Mouse (Mus musculus) adrenal gland, postnatal 36 days (tissue): Measurements from ENCODE around the gene Irs2. TPM values are rescaled to one million over a fixed set of nuclear protein-coding genes. Genes with fewer than 3 reads are reported as not detected.

Experiments used
- DNase-seq, 2 experiments: peaks; one replicate each; pipeline ENCODE4 v3.0.0; 2021; ENCODE audit warnings: mixed read lengths in 1 of 2
- total RNA-seq, 2 experiments: library from RNA; stranded (reverse); gene quantifications; 2 replicates each; pipeline ENCODE4 v1.2.3; 2021

The Irs2 gene
- total RNA-seq, 2 experiments from 2014 or later = 47.4 to 60.1 TPM

DNA sequence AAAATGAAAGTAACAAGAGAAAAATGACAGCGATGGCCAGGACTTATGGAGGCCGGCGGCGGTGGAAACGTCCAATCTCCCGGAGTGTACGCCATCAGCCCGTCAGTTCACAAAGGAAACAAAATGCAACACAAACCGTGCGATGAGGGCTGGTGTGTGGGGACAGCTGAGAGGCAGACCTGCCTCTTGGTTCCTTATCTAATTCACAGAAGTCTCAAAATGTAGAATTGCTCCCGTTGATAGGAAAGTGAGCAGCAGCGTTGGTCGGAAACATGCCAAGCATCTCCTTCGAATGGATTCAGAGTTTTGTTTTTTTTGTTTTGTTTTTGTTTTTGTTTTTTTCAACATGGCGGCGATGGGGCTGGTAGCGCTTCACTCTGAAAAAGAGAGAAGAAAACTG, 21.6 kb downstream of the Irs2 start:
- no peak for DNase-seq

DNA sequence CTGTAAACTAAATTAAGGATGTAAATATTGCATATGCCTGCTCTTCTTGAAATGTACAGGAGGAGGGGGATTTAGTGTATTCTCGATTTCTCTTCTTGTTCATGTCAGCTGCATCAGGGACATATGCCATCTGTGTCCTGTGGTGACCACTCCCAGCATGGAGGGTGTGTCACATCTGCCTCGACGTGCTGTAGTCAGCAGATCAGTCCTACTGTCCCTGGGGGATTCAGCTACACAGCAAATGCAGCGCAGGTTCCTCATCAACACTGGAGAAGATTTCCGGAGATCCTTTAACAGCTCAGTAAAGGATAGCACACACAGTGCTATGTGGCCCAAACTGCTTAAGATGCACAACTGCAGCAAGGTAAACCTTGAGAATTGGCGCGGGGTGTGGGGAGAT, 23.2 kb downstream of the Irs2 start:
- no peak for DNase-seq

DNA sequence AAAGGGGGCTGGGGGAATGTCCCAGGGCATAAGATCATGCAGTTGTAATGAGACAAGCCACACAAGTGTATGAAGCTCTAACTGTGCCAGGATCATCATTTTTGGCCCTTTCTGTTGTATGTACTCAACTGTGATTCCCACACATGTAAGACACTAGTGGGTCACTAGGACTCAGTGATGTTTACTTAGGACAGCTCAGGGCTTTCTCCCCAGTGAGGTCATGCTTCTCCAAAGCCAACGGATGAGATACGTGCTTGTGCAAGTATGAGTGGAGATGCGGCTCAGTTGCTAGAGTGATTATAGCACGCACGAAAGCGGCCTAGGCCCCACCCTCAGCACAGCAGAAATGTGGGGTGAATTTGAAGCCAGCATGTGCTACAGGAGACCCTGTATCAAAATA, 27.4 kb downstream of the Irs2 start:
- DNase-seq = no peak

DNA sequence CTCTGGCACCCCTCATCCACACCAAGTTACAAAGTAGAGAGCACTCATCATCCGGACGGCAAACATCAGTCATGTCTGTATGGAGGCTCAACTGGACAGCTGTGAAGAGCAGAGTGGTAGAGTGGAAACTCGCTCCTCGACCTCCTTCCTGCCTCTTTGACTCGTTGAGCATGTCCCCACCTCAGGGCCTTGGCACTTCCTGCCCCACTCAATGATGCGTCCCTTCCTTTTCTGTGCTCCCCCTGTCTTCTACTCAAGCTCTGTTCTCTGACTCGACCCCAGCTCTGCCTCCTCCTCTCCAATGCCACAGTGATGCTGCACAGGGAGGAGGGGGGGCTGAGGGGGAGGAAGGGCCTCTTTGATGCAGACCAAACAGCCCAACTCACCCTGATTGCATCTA, 28.3 kb downstream of the Irs2 start:
- DNase-seq = no peak

DNA sequence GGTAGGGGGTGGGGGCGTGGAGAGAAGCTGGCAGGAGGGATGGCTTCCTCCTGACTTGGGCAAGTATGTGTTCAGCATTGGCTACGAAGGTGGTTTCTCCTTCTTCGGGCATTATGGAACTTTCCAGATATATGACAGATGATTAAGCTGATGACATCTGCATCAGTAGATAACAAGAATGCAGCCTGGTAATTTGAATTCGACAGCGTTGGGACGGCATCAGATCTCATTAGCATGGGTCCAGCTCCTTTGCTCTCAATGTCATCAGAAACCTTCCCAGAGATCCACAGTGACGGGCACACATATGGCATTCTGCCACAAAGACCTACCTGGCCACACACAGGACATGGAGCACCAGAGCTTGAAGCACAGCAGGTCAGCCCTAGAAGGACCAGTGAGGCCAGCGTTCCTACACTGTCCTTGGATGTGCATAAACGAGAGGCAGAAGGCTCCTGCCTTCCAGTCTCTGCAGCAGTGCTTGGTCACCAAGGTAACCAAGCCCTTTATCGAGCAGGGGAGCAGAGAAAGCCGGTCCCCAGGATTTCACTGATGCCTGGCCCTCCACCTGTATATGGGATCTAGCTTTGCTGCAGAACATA, 29.0 kb downstream of the Irs2 start:
- no peak for DNase-seq

DNA sequence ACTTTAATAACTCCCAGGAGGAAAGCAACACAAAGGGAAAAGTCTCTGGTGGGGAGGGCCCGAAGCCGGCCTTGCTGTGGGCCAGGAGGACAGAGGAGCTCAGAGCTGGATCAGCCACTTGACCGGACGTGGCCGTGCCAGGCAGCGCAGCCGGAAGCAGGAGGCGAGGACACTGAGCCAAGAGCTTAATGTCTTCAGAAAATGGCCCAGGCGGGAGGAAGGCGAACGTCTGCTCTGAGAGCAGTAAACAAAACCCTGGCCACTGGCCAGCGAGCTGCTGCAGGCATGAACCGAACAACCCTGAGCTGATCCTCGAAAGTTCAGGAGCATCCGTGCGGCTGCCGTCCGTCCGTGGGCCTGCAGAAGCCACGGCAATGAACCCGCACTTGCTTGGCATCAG, 29.9 kb downstream of the Irs2 start:
- peak; percentile 70 to 72 for DNase-seq

DNA sequence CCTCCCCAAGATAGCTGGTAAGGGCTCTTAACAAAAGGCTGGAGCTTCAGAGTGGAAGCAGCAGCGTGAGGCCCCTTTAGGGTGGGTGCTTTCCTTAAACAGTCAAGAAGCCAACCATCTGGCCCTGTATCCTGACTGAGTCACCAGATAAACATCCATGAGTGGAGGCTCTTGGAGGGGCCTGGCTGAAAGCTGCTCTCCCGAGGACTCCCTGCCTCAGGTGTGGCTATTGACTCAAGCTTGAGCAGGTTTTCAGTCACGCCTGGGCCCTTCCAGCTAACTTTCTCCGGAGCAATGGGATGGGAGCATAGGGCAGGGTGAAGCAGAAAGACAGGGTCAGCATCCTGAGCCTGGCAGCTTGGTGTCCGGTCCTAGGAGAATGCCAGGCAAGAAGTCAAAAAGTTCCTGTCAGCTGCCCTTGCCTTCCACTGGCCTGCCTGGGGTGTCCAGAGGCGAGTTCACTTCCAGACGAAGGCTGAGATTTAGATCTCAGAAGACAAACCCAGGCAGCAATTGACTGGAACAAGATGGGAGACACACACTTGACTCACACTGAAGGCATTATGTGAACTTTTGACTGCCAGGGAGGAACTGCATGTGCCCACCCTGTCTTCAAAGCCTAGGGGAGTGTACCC, 30.4 kb downstream of the Irs2 start:
- no peak for DNase-seq

DNA sequence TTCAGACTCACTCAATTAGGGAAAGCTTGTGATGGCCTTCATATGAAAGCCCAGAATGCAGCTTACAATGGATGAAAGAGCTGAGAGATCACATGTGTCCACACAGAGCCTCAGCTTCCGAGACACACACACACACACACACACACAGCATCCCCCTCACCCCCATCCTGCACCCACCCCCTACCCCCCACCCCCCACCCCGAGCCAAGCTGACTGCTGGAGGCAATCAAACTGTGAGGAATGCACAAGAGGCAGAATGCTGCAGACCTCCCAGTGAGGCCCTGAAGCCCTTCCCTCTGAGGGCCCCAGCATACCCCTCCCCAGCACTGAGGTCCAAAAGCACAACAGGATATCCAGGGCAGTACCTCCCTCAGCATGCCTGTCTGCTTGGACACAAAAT, 33.6 kb downstream of the Irs2 start:
- no peak for DNase-seq

DNA sequence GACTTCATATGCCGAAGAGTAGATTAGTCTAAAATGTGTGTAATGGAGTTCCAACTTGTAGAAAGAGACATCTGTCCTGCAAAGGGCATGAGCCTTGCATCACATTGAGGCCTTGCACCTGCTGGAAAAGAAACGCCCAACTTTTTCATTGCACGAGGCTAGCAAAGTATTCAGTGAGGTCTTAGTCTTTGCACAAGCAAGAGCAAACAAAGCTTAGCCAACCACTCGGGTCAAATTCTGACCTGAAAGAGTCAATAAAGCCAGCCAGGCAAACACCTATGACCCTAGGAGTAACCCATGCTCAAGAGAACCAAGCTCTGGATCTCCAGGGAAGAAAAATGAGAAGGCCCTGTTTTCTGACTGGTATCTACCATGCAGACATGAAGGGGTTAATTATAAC, 34.1 kb downstream of the Irs2 start:
- no peak for DNase-seq

DNA sequence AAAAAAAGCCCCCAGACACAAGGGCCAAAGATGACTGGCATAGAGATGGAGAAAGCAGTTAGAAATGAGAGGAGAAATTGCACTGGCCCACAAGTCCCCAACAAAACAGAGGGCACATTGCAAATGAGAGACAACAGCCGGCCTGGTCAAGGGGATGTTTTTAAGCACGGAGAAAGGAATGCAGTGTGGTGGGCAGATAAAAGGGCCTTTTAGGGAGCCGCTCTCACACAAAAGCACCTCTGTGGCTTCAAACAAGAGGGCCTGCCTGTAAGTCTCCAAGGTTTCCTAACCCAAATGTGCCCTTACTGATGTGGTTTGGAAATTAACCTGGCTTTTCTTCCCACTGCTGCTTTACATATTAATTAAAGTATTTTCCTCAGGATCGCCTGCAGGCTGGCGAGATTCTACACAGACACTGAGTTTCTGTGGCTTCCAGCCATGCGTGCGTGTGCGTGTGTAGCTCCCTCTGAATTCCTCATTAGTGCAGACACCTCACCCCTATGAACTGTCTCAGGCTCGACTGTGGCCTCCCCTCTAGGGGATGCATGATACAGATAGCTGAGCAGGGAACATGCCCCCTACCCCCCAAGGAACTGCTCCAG, 35.3 kb downstream of the Irs2 start:
- no peak for DNase-seq

DNA sequence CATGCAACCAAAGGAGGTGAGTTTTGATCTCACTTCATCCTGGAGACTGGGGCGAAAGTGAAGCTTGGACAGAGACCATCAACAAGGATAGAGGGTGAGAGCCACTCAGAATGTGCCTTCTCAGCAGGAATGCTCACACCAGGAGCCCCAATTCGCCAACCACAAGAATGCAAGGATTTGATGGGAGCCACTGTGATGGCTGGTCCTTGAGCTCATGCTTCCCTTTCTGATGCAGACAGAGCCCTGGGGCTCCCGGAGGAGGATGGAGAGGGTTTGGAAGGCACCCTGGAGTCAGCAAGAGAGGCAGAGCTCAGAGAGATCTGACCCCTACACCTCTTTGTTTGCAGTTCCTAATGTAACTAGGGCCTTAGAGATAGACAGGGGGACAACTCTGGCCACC, 36.3 kb downstream of the Irs2 start:
- DNase-seq = no peak

DNA sequence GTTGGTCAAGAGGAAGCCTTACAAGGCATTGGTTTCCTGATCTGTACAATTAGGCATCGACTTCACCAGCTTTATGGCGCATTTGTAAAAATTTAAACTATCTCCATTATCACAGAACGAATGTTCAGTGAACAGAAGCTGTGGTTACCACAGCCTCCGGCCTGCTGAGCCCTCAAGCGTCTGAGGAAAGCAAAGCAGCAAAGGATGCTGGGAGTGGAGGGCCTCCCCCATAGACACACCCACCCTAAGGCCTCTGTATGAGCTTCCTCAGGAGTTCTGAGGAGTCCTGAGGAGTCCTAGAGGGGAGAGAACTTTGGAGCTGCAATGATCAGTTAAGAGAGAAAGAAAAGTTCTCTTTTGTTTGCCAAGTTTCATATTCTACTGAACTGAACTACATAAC, 36.7 kb downstream of the Irs2 start:
- DNase-seq = no peak

DNA sequence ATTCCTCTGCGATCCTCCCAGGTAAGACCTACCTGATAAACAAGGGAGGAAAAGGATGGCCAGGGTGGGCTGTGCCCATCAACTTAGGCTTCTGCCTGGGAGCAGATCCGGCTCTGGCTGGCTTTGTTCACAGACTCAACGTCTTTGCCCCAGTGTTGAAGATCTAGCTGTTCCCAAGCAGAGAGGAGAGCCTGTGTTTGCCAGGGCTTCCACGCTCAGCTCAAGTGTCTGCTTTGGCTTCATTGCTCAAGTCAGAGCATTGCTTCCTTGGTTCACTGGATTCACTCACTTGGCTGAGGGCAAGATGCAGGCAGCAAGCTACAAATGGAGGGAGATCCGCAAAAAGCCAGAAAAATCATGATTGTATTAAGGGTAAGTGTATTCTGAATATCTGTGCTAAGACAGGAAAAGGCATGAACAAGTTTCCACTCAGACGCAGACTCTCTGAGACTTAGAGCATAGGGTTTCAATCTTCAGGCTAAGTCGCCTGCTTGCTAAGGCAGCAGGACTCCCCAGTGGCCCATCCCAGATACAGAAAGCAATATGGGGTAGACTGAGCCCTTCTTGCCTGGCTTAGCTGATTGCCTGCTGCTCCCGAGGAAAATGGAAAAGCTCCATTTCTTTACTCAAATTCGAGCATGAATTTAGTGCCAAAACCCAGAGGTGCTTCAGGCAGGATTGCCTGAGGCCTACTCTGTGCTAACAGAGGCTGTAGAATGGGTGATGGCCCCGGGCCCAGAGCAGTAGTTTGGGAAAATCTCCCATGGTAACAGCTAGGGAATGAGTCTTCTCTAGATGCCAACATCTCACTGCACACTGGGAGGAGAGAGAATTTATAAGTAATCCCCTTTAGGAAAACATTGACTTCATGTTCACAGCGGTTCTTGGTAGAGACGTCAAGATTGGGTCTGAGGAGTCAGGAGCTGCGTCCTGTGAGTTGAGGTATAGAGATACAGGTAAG, 37.5 kb downstream of the Irs2 start:
- no peak for DNase-seq

DNA sequence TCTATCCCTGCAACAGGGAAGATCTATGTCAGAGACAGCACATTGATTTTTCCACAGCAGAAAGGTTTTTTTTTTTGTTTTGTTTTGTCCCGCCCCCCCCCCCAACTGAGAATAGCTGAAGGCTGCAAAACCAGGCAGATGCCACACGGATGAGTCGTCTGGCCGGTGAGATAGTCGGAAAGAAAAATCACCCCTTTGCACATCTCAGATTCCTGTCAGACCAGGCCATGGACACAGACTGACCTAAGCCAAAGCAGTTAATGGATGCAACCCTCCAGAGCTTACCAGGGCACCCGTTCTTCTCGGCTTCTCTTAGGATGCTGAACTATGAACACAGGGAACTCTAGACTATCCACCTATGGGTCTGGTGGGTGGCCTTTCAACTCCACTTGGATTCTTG, 39.6 kb downstream of the Irs2 start:
- peak in 1 of 2 experiments; percentile 19 for DNase-seq

DNA sequence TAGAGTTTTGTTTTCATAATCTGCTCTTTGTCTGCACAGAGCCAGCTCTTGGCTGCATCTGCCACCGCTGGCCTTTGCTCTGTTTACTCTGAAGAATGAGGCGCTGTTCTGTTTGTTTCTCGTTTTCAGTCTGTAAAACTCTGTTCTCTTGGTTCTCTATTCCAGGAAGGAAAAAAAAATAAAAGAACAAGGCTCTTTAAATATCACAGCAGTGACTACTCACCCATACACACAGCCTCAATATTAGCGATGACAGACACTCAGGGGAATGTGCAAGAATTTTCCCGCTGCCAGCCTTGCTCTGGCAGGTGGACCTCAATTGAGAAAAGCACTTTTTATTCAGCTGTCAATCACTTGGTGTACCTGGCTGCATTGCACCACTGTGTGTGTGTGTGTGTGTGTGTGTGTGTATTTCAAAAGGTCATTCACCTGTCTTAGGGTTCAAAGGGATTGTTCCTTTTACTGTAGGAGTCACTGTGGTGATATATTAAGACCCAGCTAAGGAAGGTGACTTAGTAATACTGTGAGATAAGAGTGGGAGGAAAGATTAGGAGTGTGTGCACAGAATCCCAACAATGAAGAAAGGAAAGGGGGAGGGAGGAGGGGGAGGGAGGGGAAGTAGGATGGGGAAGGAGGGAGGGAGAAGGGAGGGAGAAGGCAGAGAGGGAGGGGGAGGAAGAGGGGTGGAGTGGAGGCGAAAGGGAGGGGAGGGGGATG, 42.7 kb downstream of the Irs2 start:
- DNase-seq = no peak

DNA sequence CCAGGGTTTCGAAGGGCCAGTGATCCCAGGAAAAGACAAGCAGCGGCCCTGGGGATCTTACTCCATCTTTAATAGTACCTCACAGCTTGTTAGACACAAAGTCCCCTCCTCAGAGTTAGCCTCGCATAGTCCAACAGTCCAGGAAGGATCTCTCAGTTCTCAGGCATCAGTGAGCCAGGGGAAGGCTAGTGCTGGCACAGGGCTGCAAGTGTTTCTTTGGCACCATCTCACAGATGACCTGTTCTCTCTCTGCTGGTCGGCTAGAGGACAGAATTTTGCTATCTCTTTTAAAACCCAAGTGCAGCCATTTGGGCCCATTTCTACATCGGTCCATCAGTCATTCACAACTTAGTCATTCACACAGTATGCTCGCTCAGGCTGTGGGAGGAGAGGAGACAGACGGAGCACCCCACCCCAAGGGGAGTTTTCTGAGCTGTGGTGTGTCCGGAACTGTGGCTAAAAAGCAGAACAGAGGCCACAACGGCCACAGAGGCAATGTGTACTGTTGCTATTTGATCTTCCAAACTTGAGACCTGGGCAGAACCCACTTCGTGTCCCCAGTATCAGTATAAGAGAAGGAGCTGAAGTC, 43.7 kb downstream of the Irs2 start:
- DNase-seq = no peak

DNA sequence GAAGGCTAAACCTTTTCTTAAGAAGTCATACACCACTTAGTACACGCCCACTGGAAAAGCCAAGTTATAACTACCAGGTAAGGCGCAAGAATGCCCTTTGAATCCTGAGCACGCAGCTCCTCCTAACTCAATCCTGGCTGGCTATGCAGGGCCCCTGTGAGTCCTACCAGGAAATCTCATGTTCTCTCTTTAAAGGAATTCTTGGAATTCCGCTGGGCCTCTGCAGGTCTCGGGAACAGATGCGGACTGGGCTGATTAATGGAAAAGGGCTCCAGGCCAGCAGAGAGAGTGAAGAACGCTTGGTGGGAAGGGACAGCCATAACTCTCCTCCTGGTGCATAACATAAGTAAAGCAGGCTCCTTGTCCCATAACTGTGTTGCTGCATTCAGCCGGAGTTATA, 46.3 kb downstream of the Irs2 start:
- peak; percentile 28 to 59 for DNase-seq

DNA sequence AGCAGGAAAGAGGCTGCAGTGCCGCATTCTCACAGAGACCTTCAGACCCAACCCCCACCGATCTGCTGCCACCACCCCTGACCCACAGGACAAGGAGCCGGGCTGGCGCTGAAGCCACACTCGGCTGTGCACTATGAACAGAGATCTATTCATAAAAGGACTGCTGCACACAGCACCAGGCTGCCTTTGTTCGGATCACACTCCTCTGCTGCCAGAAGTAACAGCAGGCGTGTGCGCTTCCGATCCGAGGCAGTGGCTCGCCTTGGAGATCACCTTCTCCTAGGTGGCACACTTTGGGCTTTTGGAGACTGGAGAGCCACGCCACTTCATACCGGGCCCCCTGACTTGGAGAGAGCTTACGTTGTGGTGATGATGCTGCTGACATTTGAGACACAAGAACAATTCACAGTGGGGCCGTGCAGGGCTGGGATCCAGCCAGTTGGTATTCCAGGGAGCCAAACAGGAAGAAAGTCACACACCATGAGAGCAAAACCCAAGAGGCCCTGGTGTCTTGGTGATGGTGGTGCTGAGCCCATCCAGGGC, 47.9 kb downstream of the Irs2 start:
- DNase-seq = no peak

DNA sequence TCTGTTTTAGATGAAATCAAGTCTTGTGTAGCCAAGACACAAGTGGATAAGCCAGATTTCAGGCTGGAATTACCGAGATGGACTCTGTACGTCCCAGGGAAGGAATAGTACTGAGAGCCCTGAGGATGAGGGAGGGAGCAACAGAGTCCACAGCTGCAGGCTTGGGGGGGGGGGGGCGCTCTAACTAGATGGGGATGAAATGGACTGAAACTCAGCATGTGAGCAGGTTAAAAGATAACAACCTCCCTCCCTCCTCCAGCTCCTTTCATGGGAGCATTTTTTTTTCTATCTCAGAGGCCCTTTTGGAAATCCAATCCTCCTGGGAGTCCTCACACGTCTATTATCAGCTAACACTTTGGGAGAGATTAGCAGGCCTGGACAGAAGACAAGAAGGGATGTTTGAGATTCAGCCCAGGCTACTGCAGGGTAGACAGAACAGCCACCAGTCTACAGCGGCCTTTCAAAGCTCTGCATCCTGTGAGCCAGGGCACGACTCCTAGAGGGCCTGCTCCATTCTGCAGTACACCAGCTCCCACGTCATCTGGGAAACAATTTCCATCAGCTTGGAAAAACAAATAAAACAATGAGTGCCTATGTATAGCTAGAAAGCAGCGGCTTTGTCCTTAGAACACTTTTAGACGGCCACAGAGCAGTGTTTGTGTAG, 50.8 kb downstream of the Irs2 start:
- no peak for DNase-seq

DNA sequence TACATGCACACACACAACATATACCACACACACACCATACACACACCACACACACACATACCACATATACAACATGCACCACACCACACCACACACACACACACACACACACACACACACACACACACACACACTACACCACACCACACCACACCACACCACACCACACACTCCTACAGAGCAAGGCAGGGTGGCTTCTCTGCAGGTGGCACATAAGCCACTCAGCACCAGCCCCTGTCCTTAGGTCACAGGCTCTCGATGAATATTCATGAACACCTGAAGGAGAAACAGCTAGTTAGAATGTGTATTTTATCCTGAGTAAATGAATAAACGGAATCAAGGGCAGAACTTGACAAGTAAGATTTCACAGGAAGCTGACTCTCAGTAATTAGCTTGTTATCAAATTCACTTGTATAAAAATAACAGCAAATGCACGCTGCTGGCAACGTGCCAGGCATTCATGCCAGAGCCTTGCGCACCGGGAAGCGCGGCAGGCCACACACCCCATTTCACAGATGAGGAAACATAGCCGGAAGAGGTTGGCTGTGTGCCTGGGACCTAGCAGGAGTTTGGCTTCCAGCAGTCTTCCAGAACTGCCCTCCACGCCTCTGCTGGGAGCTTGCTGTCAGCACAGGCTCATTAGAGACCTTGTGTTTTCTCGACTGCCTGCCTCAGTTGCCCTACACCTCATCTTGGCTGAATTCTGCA, 54.8 kb downstream of the Irs2 start:
- peak; percentile 76 to 81 for DNase-seq
